Mouse (Mus musculus) CH12.LX (cell line): ENCODE data around the gene Stt3a. TPM values are rescaled to one million over a fixed set of nuclear protein-coding genes. Genes with fewer than 3 reads are reported as not detected.

Experiments
- DNase-seq: peaks from one replicate; pipeline ENCODE4 v3.0.0-alpha.2; 2013; ENCODE audit errors: extremely low read depth
- H3K27ac ChIP-seq: 2 replicates; pipeline ENCODE4 v1.5.1; 2012; ENCODE audit warnings: low read depth, mild to moderate bottlenecking, control low read depth, moderate library complexity; ENCODE audit not compliant: insufficient read depth
- H3K27me3 ChIP-seq: replicated peaks from 2 replicates; pipeline ENCODE3; 2012; ENCODE audit warnings: inconsistent platforms
- H3K36me3 ChIP-seq, 2 experiments: replicated peaks in 1 of 2; 2 replicates each; pipeline versions ENCODE3 to v1.6.1; 2012; ENCODE audit warnings: inconsistent platforms in 1 of 2, low read length in 1 of 2, mild to moderate bottlenecking in 1 of 2, mixed read lengths in 1 of 2, moderate library complexity in 1 of 2; ENCODE audit not compliant: control insufficient read depth in 1 of 2, insufficient read depth in 1 of 2
- H3K4me1 ChIP-seq, 2 experiments: 2 replicates each; pipeline ENCODE4 v1.6.1; 2012; ENCODE audit warnings: inconsistent platforms in 1 of 2, moderate library complexity in 1 of 2; ENCODE audit not compliant: insufficient read depth in 2 of 2, control insufficient read depth in 1 of 2
- H3K4me2 ChIP-seq: 2 replicates; pipeline ENCODE4 v1.6.1; 2012; ENCODE audit warnings: low read depth, mild to moderate bottlenecking, control low read depth; ENCODE audit not compliant: poor library complexity, insufficient read depth, severe bottlenecking
- H3K4me3 ChIP-seq, 3 experiments: fragments of 150-350 bp in 1 of 3; sonication (generic) in 1 of 3; replicated peaks in 1 of 3; 2 replicates each; pipeline versions ENCODE3 to v1.5.1; 2011 to 2012; ENCODE audit warnings: low read depth in 2 of 3, low read length in 2 of 3, mild to moderate bottlenecking in 2 of 3, moderate library complexity in 2 of 3, control low read depth in 1 of 3, improper control_type of control experiment in 1 of 3, inconsistent platforms in 1 of 3, mixed read lengths in 1 of 3; ENCODE audit not compliant: poor library complexity in 1 of 3
- H3K79me2 ChIP-seq: replicated peaks from 2 replicates; pipeline ENCODE4 v1.6.1; 2012; ENCODE audit warnings: mild to moderate bottlenecking, moderate library complexity; ENCODE audit not compliant: control insufficient read depth, poor library complexity, insufficient read depth, severe bottlenecking; ENCODE audit errors: extremely low read depth
- H3K9ac ChIP-seq: 2 replicates; pipeline ENCODE4 v1.6.1; 2012; ENCODE audit warnings: low read depth, mild to moderate bottlenecking, control low read depth, moderate library complexity; ENCODE audit not compliant: insufficient read depth
- H3K9me3 ChIP-seq: replicated peaks from 2 replicates; pipeline ENCODE3; 2012; ENCODE audit warnings: low read length, inconsistent platforms, mixed read lengths
- BHLHE40 ChIP-seq: IDR thresholded peaks from 2 replicates; pipeline ENCODE4 v1.6.1; 2011; ENCODE audit warnings: mild to moderate bottlenecking, low read depth, low read length, improper control_type of control experiment
- CHD2 ChIP-seq: IDR thresholded peaks from 2 replicates; pipeline ENCODE4 v1.6.1; 2011; ENCODE audit warnings: low read length, improper control_type of control experiment
- ELF1 ChIP-seq: IDR thresholded peaks from 2 replicates; pipeline ENCODE4 v1.6.1; 2014; ENCODE audit warnings: low read depth, mild to moderate bottlenecking, inconsistent platforms, low read length, improper control_type of control experiment
- ETS1 ChIP-seq: conservative IDR thresholded peaks from 2 replicates; pipeline ENCODE4 v1.6.1; 2012; ENCODE audit warnings: low read depth, mild to moderate bottlenecking, inconsistent platforms, low read length, improper control_type of control experiment, moderate library complexity
- GABPA ChIP-seq: IDR thresholded peaks from 2 replicates; pipeline ENCODE4 v1.6.1; 2012; ENCODE audit warnings: low read depth, low read length, improper control_type of control experiment, inconsistent platforms; ENCODE audit not compliant: insufficient replicate concordance
- IRF4 ChIP-seq: IDR thresholded peaks from 2 replicates; pipeline ENCODE4 v1.6.1; 2014; ENCODE audit warnings: low read depth, mild to moderate bottlenecking, inconsistent platforms, low read length, improper control_type of control experiment
- JUND ChIP-seq: conservative IDR thresholded peaks from 2 replicates; pipeline ENCODE4 v1.6.1; 2011; ENCODE audit warnings: low read depth, low read length, improper control_type of control experiment
- MAX ChIP-seq: IDR thresholded peaks from 2 replicates; pipeline ENCODE4 v1.6.1; 2011; ENCODE audit warnings: low read length, improper control_type of control experiment
- MXI1 ChIP-seq: IDR thresholded peaks from 2 replicates; pipeline ENCODE4 v1.6.1; 2011; ENCODE audit warnings: mild to moderate bottlenecking, low read depth, low read length, improper control_type of control experiment
- MYC ChIP-seq: IDR thresholded peaks from 2 replicates; pipeline ENCODE4 v1.6.1; 2011; ENCODE audit warnings: low read depth, mild to moderate bottlenecking, improper control_type of control experiment, low read length
- NELFE ChIP-seq: IDR thresholded peaks from 2 replicates; pipeline ENCODE4 v1.6.1; 2011; ENCODE audit warnings: low read depth, low read length, improper control_type of control experiment
- NRF1 ChIP-seq: IDR thresholded peaks from 2 replicates; pipeline ENCODE4 v1.6.1; 2014; ENCODE audit warnings: low read depth, mild to moderate bottlenecking, inconsistent platforms, low read length, improper control_type of control experiment, moderate library complexity
- PAX5 ChIP-seq: IDR thresholded peaks from 2 replicates; pipeline ENCODE4 v1.6.1; 2012; ENCODE audit warnings: low read length, inconsistent platforms, mixed read lengths
- POLR2A ChIP-seq: IDR thresholded peaks from 2 replicates; pipeline ENCODE4 v1.6.1; 2011; ENCODE audit warnings: low read depth, mild to moderate bottlenecking, improper control_type of control experiment, low read length
- POLR2AphosphoS2 ChIP-seq: IDR thresholded peaks from 2 replicates; pipeline ENCODE4 v1.6.1; 2011; ENCODE audit warnings: low read depth, low read length, improper control_type of control experiment
- SIN3A ChIP-seq: IDR thresholded peaks from 2 replicates; pipeline ENCODE4 v1.6.1; 2012; ENCODE audit warnings: low read length, improper control_type of control experiment, inconsistent platforms
- SMC3 ChIP-seq: IDR thresholded peaks from 2 replicates; pipeline ENCODE4 v1.6.1; 2011; ENCODE audit warnings: low read depth, low read length, improper control_type of control experiment
- TCF12 ChIP-seq: IDR thresholded peaks from 2 replicates; pipeline ENCODE4 v1.6.1; 2014; ENCODE audit warnings: low read depth, mild to moderate bottlenecking, inconsistent platforms, low read length, improper control_type of control experiment
- UBTF ChIP-seq: IDR thresholded peaks from 2 replicates; pipeline ENCODE4 v1.6.1; 2012; ENCODE audit warnings: low read depth, mild to moderate bottlenecking, inconsistent platforms, low read length, improper control_type of control experiment, moderate library complexity
- USF2 ChIP-seq: conservative IDR thresholded peaks from 2 replicates; pipeline ENCODE4 v1.6.1; 2011; ENCODE audit warnings: low read depth, low read length, improper control_type of control experiment
- ZC3H11A ChIP-seq: IDR thresholded peaks from 2 replicates; pipeline ENCODE4 v1.6.1; 2012; ENCODE audit warnings: low read depth, mild to moderate bottlenecking, inconsistent platforms, low read length, improper control_type of control experiment
- ZMIZ1 ChIP-seq: IDR thresholded peaks from 2 replicates; pipeline ENCODE4 v1.6.1; 2012; ENCODE audit warnings: low read depth, mild to moderate bottlenecking, inconsistent platforms, low read length, improper control_type of control experiment
- ZNF384 ChIP-seq: IDR thresholded peaks from 2 replicates; pipeline ENCODE4 v1.6.1; 2012; ENCODE audit warnings: low read depth, low read length, improper control_type of control experiment, inconsistent platforms
- dilution Hi-C: fragments of 300-500 bp; cut with MboI; formaldehyde crosslinking; loops from 2 replicates; pipeline ENCODE4 v1.14.3; 2020; ENCODE audit warnings: low sequenced_read_pairs; ENCODE audit not compliant: extremely low pct_unique_long_range_greater_than_20kb, extremely low pct_ligation_motif_present
- in situ Hi-C: fragments of 300-500 bp; cut with MboI; formaldehyde crosslinking; loops from 3 replicates; pipeline ENCODE4 v1.14.3; 2019; ENCODE audit warnings: low sequenced_read_pairs, low pct_ligation_motif_present, low pct_unique_long_range_greater_than_20kb, mixed read lengths
- polyA plus RNA-seq: library from polyadenylated mRNA; unstranded; fragments of >175 nt; gene quantifications from 2 replicates; pipeline ENCODE4 v1.2.1, GENCODE M21; 2012; ENCODE audit warnings: low read depth; ENCODE audit not compliant: insufficient read length
- total RNA-seq, 2 experiments: library from RNA; depleted of rRNA; stranded (reverse); fragments of 300-350 nt in 1 of 2; fragments of >200 nt in 1 of 2; gene quantifications; 2 replicates each; pipeline ENCODE4 v1.2.3; 2012 to 2014

Stt3a gene
- total and polyA plus RNA-seq, 3 experiments: 280 to 559 (median 395) TPM

- H3K27ac ChIP-seq: no peak overlapping the region
- no peak overlapping the region for H3K4me3 ChIP-seq
- no peaks in the 10 kb centered on the region for H3K79me2 ChIP-seq
- in situ Hi-C loops (no loop called here), dilution Hi-C loops (no loop called here)
- H3K4me2 ChIP-seq: no peak overlapping the region
- TF ChIP-seq MYC (no peak), MAX (no peak), ELF1 (no peak), ETS1 (no peak), ZNF384 (no peak), NELFE (no peak), IRF4 (no peak), BHLHE40 (no peak), SMC3 (no peak), UBTF (no peak), NRF1 (no peak), ZMIZ1 (no peak), CHD2 (no peak), MXI1 (no peak), TCF12 (no peak), ZC3H11A (no peak), GABPA (no peak), JUND (no peak)
- DNase-seq: no peak
- peaks cover 5% of the 10 kb centered on the region for H3K27me3 ChIP-seq
- peaks cover 0 to 3% of the 10 kb centered on the region in 2 experiments; a peak in 2 of 4 replicates for H3K4me1 ChIP-seq
- H3K36me3 ChIP-seq: no peaks in the 10 kb centered on the region
- H3K9ac ChIP-seq: no peak overlapping the region
- no peaks in the 10 kb centered on the region for H3K9me3 ChIP-seq
Measured at GRCm38 (mm10) chr9:36802951-36803350, 35.5 kb upstream of the Stt3a start.

GRCm38 (mm10) chr9:36801961-36802360 lies 34.5 kb upstream of the Stt3a start:
- H3K4me3 ChIP-seq: no peak overlapping the region
- dilution Hi-C loops: no loop called here
- H3K27ac ChIP-seq: no peak overlapping the region
- H3K79me2 ChIP-seq: no peaks in the 10 kb centered on the region
- H3K27me3 ChIP-seq: peaks cover 5% of the 10 kb centered on the region
- H3K4me1 ChIP-seq: peaks cover 0 to 3% of the 10 kb centered on the region in 2 experiments; a peak in 2 of 4 replicates
- no peaks in the 10 kb centered on the region for H3K36me3 ChIP-seq
- no peaks in the 10 kb centered on the region for H3K9me3 ChIP-seq
- in situ Hi-C loops: no loop called here
- no peak for TF ChIP-seq POLR2AphosphoS2
- no peak for TF ChIP-seq SIN3A
- no peak for TF ChIP-seq POLR2A
- TF ChIP-seq ZMIZ1: no peak
- TF ChIP-seq MAX: no peak
- no peak for TF ChIP-seq JUND
- TF ChIP-seq GABPA: no peak
- no peak for TF ChIP-seq MXI1
- no peak for TF ChIP-seq MYC
- no peak for TF ChIP-seq BHLHE40
- TF ChIP-seq PAX5: no peak
- TF ChIP-seq USF2: no peak
- TF ChIP-seq UBTF: no peak
- TF ChIP-seq CHD2: no peak
- TF ChIP-seq NRF1: no peak
- no peak overlapping the region for H3K4me2 ChIP-seq
- no peak for DNase-seq
- H3K9ac ChIP-seq: no peak overlapping the region
